9 mouse cellular contexts compared by ENCODE assay signal in the genomic region with DNA sequence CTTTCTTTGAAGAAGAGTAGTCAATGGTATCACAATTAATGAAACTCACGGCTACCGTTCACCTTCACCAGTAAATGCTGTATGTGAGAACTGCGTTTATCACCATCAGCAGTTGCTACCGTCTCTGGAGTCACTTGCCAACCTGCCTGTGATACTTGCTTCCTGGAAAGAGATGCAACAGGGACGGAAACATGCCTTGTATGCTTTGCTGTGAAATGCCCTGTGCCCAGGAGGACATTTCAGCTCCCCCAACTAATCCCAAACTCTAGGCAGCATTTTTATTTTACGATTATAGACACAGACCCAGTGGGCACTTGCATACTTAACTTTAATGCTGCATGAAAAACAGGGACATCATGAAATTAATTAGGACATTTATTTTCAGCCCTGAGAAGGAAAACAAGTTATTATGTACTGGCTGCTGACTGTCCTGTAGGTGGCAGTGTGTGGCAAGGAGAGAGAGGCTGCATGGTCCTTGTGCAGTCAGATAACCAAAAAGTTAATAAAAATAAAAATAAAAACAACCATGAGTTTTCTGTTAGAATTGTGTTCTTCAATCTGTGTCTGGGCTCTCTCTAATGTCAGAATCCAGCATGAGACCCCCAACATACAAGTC.
DNase-seq lines count a peak whose midpoint lies in the region; ATAC-seq and TF ChIP-seq lines count a peak whose summit lies in the region.
"Had no signal": no experiment of that assay in that cellular context is flagged by ENCODE, and none has a peak within 500 bp of the region (broad histone marks: within the 10 kb centered on the region; RNA-seq: fewer than 3 reads in every experiment).

No protein-coding gene starts in this region.

- WGBS in embryonic facial prominence, embryonic 14.5 days, result 58% methylated on average over 6 of the region's 6 CpGs
- WGBS in kidney, adult 2 months, result 52% methylated on average over 6 of the region's 6 CpGs
- 65% methylated on average over 6 of the region's 6 CpGs for WGBS in limb, embryonic 10.5 days
- 52% methylated on average over 6 of the region's 6 CpGs for WGBS in neural tube, embryonic 14.5 days

- H3K9me3 ChIP-seq in embryonic facial prominence, embryonic 14.5 days (ENCODE audit: control insufficient read depth, low read length), result no peaks in the 10 kb centered on the region
- no peaks in the 10 kb centered on the region for H3K9me3 ChIP-seq in limb, embryonic 10.5 days (replicated peaks)
- no peaks in the 10 kb centered on the region for H3K9me3 ChIP-seq in neural tube, embryonic 14.5 days (ENCODE audit: control insufficient read depth, low read length)
- H3K9me3 ChIP-seq: liver, embryonic 13.5 days had no signal

- DNase-seq in kidney, adult 18-20 months, result peak; percentile 13
- DNase-seq in kidney, adult 11 months, result no peak
- peak; percentile 72 for DNase-seq in embryonic facial prominence, embryonic 14.5 days (ENCODE audit: low spot score)
- peak; percentile 32 for DNase-seq in kidney, adult 2 months
- DNase-seq in limb, embryonic 10.5 days (ENCODE audit: low spot score), result peak; percentile 62
- no peak for DNase-seq in yolk sac, embryonic 10.5 days (ENCODE audit: low spot score)
- DNase-seq: liver, embryonic 13.5 days had no signal

- peak; percentile 62; the same call in 1 of the 2 replicates for ATAC-seq in embryonic facial prominence, embryonic 14.5 days (ENCODE audit: low read depth)
- ATAC-seq in neural tube, embryonic 14.5 days (ENCODE audit: low read depth), result peak; percentile 88

- no peaks in the 10 kb centered on the region for H3K27me3 ChIP-seq in embryonic facial prominence, embryonic 14.5 days (replicated peaks; ENCODE audit: control insufficient read depth, insufficient read depth, low read length)
- no peaks in the 10 kb centered on the region for H3K27me3 ChIP-seq in kidney, adult 2 months (replicated peaks; ENCODE audit: control insufficient read depth, insufficient read depth, low read length)
- H3K27me3 ChIP-seq in limb, embryonic 10.5 days (ENCODE audit: low read depth, poor library complexity, severe bottlenecking), result no peaks in the 10 kb centered on the region
- H3K27me3 ChIP-seq in neural tube, embryonic 14.5 days (ENCODE audit: control insufficient read depth, insufficient read depth, low read length), result no peaks in the 10 kb centered on the region
- H3K27me3 ChIP-seq: liver, embryonic 13.5 days had no signal

- TF ChIP-seq CTCF in bone marrow macrophage, adult 2 months (IDR thresholded peaks at IDR 0.05; ENCODE audit: low read depth, low read length), result 0 out of 2 replicates have a peak, but pooled peaks have one; percentile 23
- TF ChIP-seq CTCF in kidney, adult 2 months (conservative IDR thresholded peaks at IDR 0.05; ENCODE audit: insufficient read depth, insufficient read length, low read depth, low read length), result peak; percentile 76

- H3K27ac ChIP-seq in bone marrow macrophage, adult 2 months (ENCODE audit: insufficient read depth, low read depth, low read length), result no peak overlapping the region
- no peak overlapping the region for H3K27ac ChIP-seq in embryonic facial prominence, embryonic 14.5 days (replicated peaks; ENCODE audit: low read depth, low read length)
- no peak overlapping the region for H3K27ac ChIP-seq in kidney, adult 2 months (ENCODE audit: insufficient read depth, low read depth, low read length)
- no peak overlapping the region for H3K27ac ChIP-seq in limb, embryonic 10.5 days
- no peak overlapping the region for H3K27ac ChIP-seq in neural tube, embryonic 14.5 days (ENCODE audit: low read depth, low read length)
- H3K27ac ChIP-seq: liver, embryonic 13.5 days had no signal

- H3K4me3 ChIP-seq in bone marrow macrophage, adult 2 months (ENCODE audit: insufficient read depth, low read length), result no peak overlapping the region
- H3K4me3 ChIP-seq in embryonic facial prominence, embryonic 14.5 days (ENCODE audit: low read depth, low read length), result no peak overlapping the region
- H3K4me3 ChIP-seq in kidney, adult 2 months (ENCODE audit: insufficient read depth, low read depth, low read length), result no peak overlapping the region
- H3K4me3 ChIP-seq in limb, embryonic 10.5 days, result no peak overlapping the region
- H3K4me3 ChIP-seq in neural tube, embryonic 14.5 days (ENCODE audit: low read depth, low read length), result no peak overlapping the region
- H3K4me3 ChIP-seq: liver, embryonic 13.5 days had no signal

- H3K4me2 ChIP-seq in embryonic facial prominence, embryonic 14.5 days (ENCODE audit: low read depth, low read length), result no peak overlapping the region
- no peak overlapping the region for H3K4me2 ChIP-seq in neural tube, embryonic 14.5 days (ENCODE audit: low read depth, low read length)
- H3K4me2 ChIP-seq: liver, embryonic 13.5 days had no signal

- H3K9ac ChIP-seq in embryonic facial prominence, embryonic 14.5 days (ENCODE audit: low read depth, low read length), result no peak overlapping the region
- H3K9ac ChIP-seq in neural tube, embryonic 14.5 days (replicated peaks; ENCODE audit: low read depth, low read length), result no peak overlapping the region
- H3K9ac ChIP-seq: liver, embryonic 13.5 days had no signal

- no peak for TF ChIP-seq POLR2A in bone marrow macrophage, adult 2 months (IDR thresholded peaks at IDR 0.05; ENCODE audit: borderline replicate concordance, low read depth, low read length)
- no peak for TF ChIP-seq POLR2A in kidney, adult 2 months (IDR thresholded peaks at IDR 0.05; ENCODE audit: low read depth, low read length)

- H3K4me1 ChIP-seq in bone marrow macrophage, adult 2 months (ENCODE audit: control insufficient read depth, insufficient read depth, low read length), result no peaks in the 10 kb centered on the region
- H3K4me1 ChIP-seq in embryonic facial prominence, embryonic 14.5 days (ENCODE audit: control insufficient read depth, insufficient read depth, low read length), result peaks cover 12% of the 10 kb centered on the region
- no peaks in the 10 kb centered on the region for H3K4me1 ChIP-seq in kidney, adult 2 months (ENCODE audit: control insufficient read depth, insufficient read depth, low read length)
- H3K4me1 ChIP-seq in limb, embryonic 10.5 days, result no peaks in the 10 kb centered on the region
- no peaks in the 10 kb centered on the region for H3K4me1 ChIP-seq in neural tube, embryonic 14.5 days (ENCODE audit: control insufficient read depth, insufficient read depth, low read length)
- H3K4me1 ChIP-seq: liver, embryonic 13.5 days had no signal

- no peaks in the 10 kb centered on the region for H3K36me3 ChIP-seq in embryonic facial prominence, embryonic 14.5 days (ENCODE audit: control insufficient read depth, insufficient read depth, low read length)
- H3K36me3 ChIP-seq in kidney, adult 2 months (ENCODE audit: control insufficient read depth, insufficient read depth, low read length), result no peaks in the 10 kb centered on the region
- no peaks in the 10 kb centered on the region for H3K36me3 ChIP-seq in limb, embryonic 10.5 days
- no peaks in the 10 kb centered on the region for H3K36me3 ChIP-seq in neural tube, embryonic 14.5 days (ENCODE audit: control insufficient read depth, insufficient read depth, low read length)
- H3K36me3 ChIP-seq: liver, embryonic 13.5 days had no signal

Comparison
In these comparisons a context has a peak if more than half of its experiments do, and no peak if none do; other contexts are left out.
1. DNase-seq: peak in kidney, adult 18-20 months (single experiment), embryonic facial prominence, embryonic 14.5 days (single experiment), kidney, adult 2 months (single experiment) and limb, embryonic 10.5 days (single experiment); none in kidney, adult 11 months (single experiment) and yolk sac, embryonic 10.5 days (single experiment).